ENCODE assay signal across 25 mouse cellular contexts in the genomic region with DNA sequence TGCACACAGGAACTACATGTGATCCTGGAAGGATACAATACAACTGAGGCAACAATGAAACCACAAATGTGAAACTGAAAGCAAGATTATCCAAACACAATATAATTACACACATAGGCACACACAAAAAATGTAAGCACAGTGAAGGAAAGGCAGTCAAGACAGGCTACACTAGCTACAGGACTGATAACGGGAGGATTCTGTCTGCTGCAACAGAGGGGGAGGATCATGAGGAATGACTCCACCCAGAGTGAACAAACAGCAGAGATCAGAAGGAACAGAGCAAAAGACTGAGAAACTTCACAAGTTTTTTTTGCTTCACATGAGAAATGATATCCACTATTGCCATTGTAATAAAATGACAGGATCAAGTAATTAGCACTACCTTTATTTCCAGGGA. TPM values are rescaled to one million over a fixed set of nuclear protein-coding genes. Genes with fewer than 3 reads are reported as not detected.
DNase-seq lines count a peak whose midpoint lies in the region; ATAC-seq lines count a peak whose summit lies in the region.
"Had no signal": no experiment of that assay in that cellular context is flagged by ENCODE, and none has a peak within 500 bp of the region (broad histone marks: within the 10 kb centered on the region; RNA-seq: fewer than 3 reads in every experiment).

No protein-coding gene starts in this region.

- H3K36me3 ChIP-seq in liver, embryonic 11.5 days (ENCODE audit: control insufficient read depth, insufficient read depth, low read length), result peaks cover 41% of the 10 kb centered on the region
- peaks cover 82% of the 10 kb centered on the region for H3K36me3 ChIP-seq in megakaryocyte, embryonic 14.5 days (replicated peaks; ENCODE audit: low read length)
- H3K36me3 ChIP-seq in liver, embryonic 13.5 days, result peaks cover 90% of the 10 kb centered on the region

- WGBS in liver, embryonic 11.5 days, result 63% methylated on average over 1 of the region's 1 CpGs
- WGBS in liver, embryonic 13.5 days (ENCODE audit: insufficient replicate concordance), result 24% methylated on average over 1 of the region's 1 CpGs

- no peaks in the 10 kb centered on the region for H3K4me1 ChIP-seq in liver, embryonic 11.5 days (replicated peaks; ENCODE audit: control insufficient read depth, insufficient read depth, low read length)
- H3K4me1 ChIP-seq in megakaryocyte, embryonic 14.5 days, result peaks cover 4% of the 10 kb centered on the region; the same call in 1 of the 2 replicates
- H3K4me1 ChIP-seq in liver, embryonic 13.5 days (replicated peaks), result peaks cover 17% of the 10 kb centered on the region
- H3K4me1 ChIP-seq: embryonic facial prominence, embryonic 10.5 days; embryonic facial prominence, embryonic 12.5 days; forebrain, embryonic 10.5 days; forebrain, embryonic 12.5 days had no signal

- DNase-seq in liver, embryonic 11.5 days (ENCODE audit: low spot score), result no peak
- no peak for DNase-seq in liver
- DNase-seq in liver, embryonic 13.5 days, result no peak
- no peak for DNase-seq in layer of hippocampus, adult 8-10 months (ENCODE audit: low spot score in 2 of 2)
- no peak for DNase-seq in left cerebral cortex, adult 11 months (ENCODE audit: low spot score)
- DNase-seq: adrenal gland, adult 8-10 months; adrenal gland, postnatal 14 days; adrenal gland, postnatal 36 days; cerebellum, adult 11-12 months; cerebellum, adult 2 months; cerebellum, adult 9-10 months; cerebellum, postnatal 10 days; cerebellum, postnatal 25 days had no signal

- no peak overlapping the region for H3K27ac ChIP-seq in liver, embryonic 11.5 days (ENCODE audit: low read depth, low read length)
- no peak overlapping the region for H3K27ac ChIP-seq in liver, embryonic 13.5 days
- H3K27ac ChIP-seq: embryonic facial prominence, embryonic 10.5 days; embryonic facial prominence, embryonic 12.5 days; forebrain, embryonic 10.5 days; forebrain, embryonic 12.5 days had no signal

- H3K27me3 ChIP-seq in liver, embryonic 11.5 days (replicated peaks; ENCODE audit: control insufficient read depth, insufficient read depth, low read length), result no peaks in the 10 kb centered on the region
- H3K27me3 ChIP-seq in megakaryocyte, embryonic 14.5 days (replicated peaks), result no peaks in the 10 kb centered on the region
- no peaks in the 10 kb centered on the region for H3K27me3 ChIP-seq in liver, embryonic 13.5 days
- H3K27me3 ChIP-seq: embryonic facial prominence, embryonic 12.5 days; forebrain, embryonic 12.5 days; Patski had no signal

- ATAC-seq in liver, embryonic 11.5 days (replicated peaks; ENCODE audit: low FRiP score), result peak; percentile 64; the same call in 1 of the 2 replicates
- ATAC-seq in megakaryocyte, adult 5-6 weeks (ENCODE audit: poor library complexity, severe bottlenecking), result no peak
- ATAC-seq in liver, embryonic 13.5 days (ENCODE audit: low read depth), result 0 out of 2 replicates have a peak, but pooled peaks have one; percentile 65
- peak; percentile 59; the same call in 1 of the 2 replicates for ATAC-seq in megakaryocyte-erythroid progenitor cell, adult 5-6 weeks (replicated peaks; ENCODE audit: low FRiP score, low TSS enrichment, poor library complexity, severe bottlenecking)
- ATAC-seq: activated CD4-positive, CD25-positive, alpha-beta regulatory T cell, adult 4 months; forebrain, embryonic 14.5 days; forebrain, embryonic 16.5 days; Patski had no signal

- no peak overlapping the region for H3K4me2 ChIP-seq in liver, embryonic 11.5 days
- no peak overlapping the region for H3K4me2 ChIP-seq in liver, embryonic 13.5 days
- H3K4me2 ChIP-seq: embryonic facial prominence, embryonic 12.5 days; forebrain, embryonic 12.5 days had no signal

- no peaks in the 10 kb centered on the region for H3K9me3 ChIP-seq in liver, embryonic 11.5 days (ENCODE audit: control insufficient read depth, low read length)
- no peaks in the 10 kb centered on the region for H3K9me3 ChIP-seq in megakaryocyte, embryonic 14.5 days
- no peaks in the 10 kb centered on the region for H3K9me3 ChIP-seq in liver, embryonic 13.5 days (replicated peaks)
- H3K9me3 ChIP-seq: embryonic facial prominence, embryonic 10.5 days; embryonic facial prominence, embryonic 12.5 days; forebrain, embryonic 10.5 days; forebrain, embryonic 12.5 days had no signal

- no peak overlapping the region for H3K4me3 ChIP-seq in liver, embryonic 11.5 days (ENCODE audit: low read depth, low read length)
- peak overlapping the region; percentile 50 for H3K4me3 ChIP-seq in megakaryocyte, embryonic 14.5 days (replicated peaks)
- H3K4me3 ChIP-seq in liver, embryonic 13.5 days (replicated peaks), result no peak overlapping the region
- H3K4me3 ChIP-seq: embryonic facial prominence, embryonic 10.5 days; embryonic facial prominence, embryonic 12.5 days; forebrain, embryonic 10.5 days; forebrain, embryonic 12.5 days had no signal

- no peak overlapping the region for H3K9ac ChIP-seq in liver, embryonic 11.5 days (ENCODE audit: low read depth, low read length)
- no peak overlapping the region for H3K9ac ChIP-seq in liver, embryonic 13.5 days
- H3K9ac ChIP-seq: embryonic facial prominence, embryonic 12.5 days; forebrain, embryonic 12.5 days had no signal

RNA-seq across cellular contexts. Expression of gene Zwilch, which starts 16.3 kb away (rescaled TPM):
- 45.5 and 47.1 TPM in 2 replicates for polyA plus RNA-seq in liver, embryonic 11.5 days (2014; fragmentation: Nextera tagmentation; extraction: Ambion mirVana)
- polyA plus RNA-seq in megakaryocyte, embryonic 14.5 days (2012; ENCODE audit: insufficient read depth, low replicate concordance), result 4.4 TPM in 1 of 2 replicates, not detected in the other
- total RNA-seq in megakaryocyte, adult 5-6 weeks (2015), result 22.3 and 26.7 TPM in 2 replicates
- total RNA-seq in megakaryocyte, adult 5-6 weeks (2017), result 76.4 and 109 TPM in 2 replicates
- polyA plus RNA-seq in liver, embryonic 13.5 days (2015; fragmentation: Nextera tagmentation; extraction: Ambion mirVana), result 14.7 and 17.6 TPM in 2 replicates
- 63.8 and 96.9 TPM in 2 replicates for total RNA-seq in megakaryocyte-erythroid progenitor cell, adult 5-6 weeks (2014; fragmentation: Nextera tagmentation)
- total RNA-seq in megakaryocyte-erythroid progenitor cell, adult 5-6 weeks (2017), result 168 and 181 TPM in 2 replicates
- 1 to 10 TPM; 4.6 to 6.8 (median 5.6) TPM for total RNA-seq in layer of hippocampus, adult 8-10 months (2022)

RNA-seq across cellular contexts. Expression of gene Rpl4, which starts 16.5 kb away (rescaled TPM):
- 1,747 and 1,789 TPM in 2 replicates for polyA plus RNA-seq in liver, embryonic 11.5 days (2014; fragmentation: Nextera tagmentation; extraction: Ambion mirVana)
- polyA plus RNA-seq in megakaryocyte, embryonic 14.5 days (2012; ENCODE audit: insufficient read depth, low replicate concordance), result 57.3 and 309 TPM in 2 replicates
- total RNA-seq in megakaryocyte, adult 5-6 weeks (2015), result 2,055 and 2,225 TPM in 2 replicates
- 1,695 and 1,727 TPM in 2 replicates for total RNA-seq in megakaryocyte, adult 5-6 weeks (2017)
- polyA plus RNA-seq in liver, embryonic 13.5 days (2015; fragmentation: Nextera tagmentation; extraction: Ambion mirVana), result 1,021 and 1,130 TPM in 2 replicates
- 3,030 and 3,310 TPM in 2 replicates for total RNA-seq in megakaryocyte-erythroid progenitor cell, adult 5-6 weeks (2014; fragmentation: Nextera tagmentation)
- 3,630 and 3,665 TPM in 2 replicates for total RNA-seq in megakaryocyte-erythroid progenitor cell, adult 5-6 weeks (2017)
- total RNA-seq in layer of hippocampus, adult 8-10 months (2022), result 100 to 1,000 TPM; 522 to 674 (median 595) TPM

RNA-seq across cellular contexts. Expression of gene Snapc5, which starts 22.4 kb away (rescaled TPM):
- polyA plus RNA-seq in liver, embryonic 11.5 days (2014; fragmentation: Nextera tagmentation; extraction: Ambion mirVana), result 24.3 and 25.1 TPM in 2 replicates
- 0.56 TPM in 1 of 2 replicates, not detected in the other for polyA plus RNA-seq in megakaryocyte, embryonic 14.5 days (2012; ENCODE audit: insufficient read depth, low replicate concordance)
- total RNA-seq in megakaryocyte, adult 5-6 weeks (2015), result 25.6 and 31.7 TPM in 2 replicates
- total RNA-seq in megakaryocyte, adult 5-6 weeks (2017), result 70.1 and 76.7 TPM in 2 replicates
- 16.6 and 16.9 TPM in 2 replicates for polyA plus RNA-seq in liver, embryonic 13.5 days (2015; fragmentation: Nextera tagmentation; extraction: Ambion mirVana)
- total RNA-seq in megakaryocyte-erythroid progenitor cell, adult 5-6 weeks (2014; fragmentation: Nextera tagmentation), result 13.0 and 13.2 TPM in 2 replicates
- 46.6 and 55.3 TPM in 2 replicates for total RNA-seq in megakaryocyte-erythroid progenitor cell, adult 5-6 weeks (2017)
- total RNA-seq in layer of hippocampus, adult 8-10 months (2022), result 10 to 100 TPM; 16.5 to 19.2 (median 16.7) TPM

RNA-seq across cellular contexts. Expression of gene Lctl, which starts 39.7 kb away (rescaled TPM):
- not detected in 2 replicates for polyA plus RNA-seq in liver, embryonic 11.5 days (2014; fragmentation: Nextera tagmentation; extraction: Ambion mirVana)
- polyA plus RNA-seq in megakaryocyte, embryonic 14.5 days (2012; ENCODE audit: insufficient read depth, low replicate concordance), result not detected in 2 replicates
- not detected in 2 replicates for total RNA-seq in megakaryocyte, adult 5-6 weeks (2015)
- not detected in 2 replicates for total RNA-seq in megakaryocyte, adult 5-6 weeks (2017)
- not detected in 2 replicates for polyA plus RNA-seq in liver, embryonic 13.5 days (2015; fragmentation: Nextera tagmentation; extraction: Ambion mirVana)
- total RNA-seq in megakaryocyte-erythroid progenitor cell, adult 5-6 weeks (2014; fragmentation: Nextera tagmentation), result not detected in 2 replicates
- not detected in 2 replicates for total RNA-seq in megakaryocyte-erythroid progenitor cell, adult 5-6 weeks (2017)
- under 1 TPM in 1 of 4 experiments, not detected in 3; 0.76 TPM for total RNA-seq in layer of hippocampus, adult 8-10 months (2022)
- polyA plus RNA-seq: activated CD4-positive, CD25-positive, alpha-beta regulatory T cell, adult 4 months; embryonic facial prominence, embryonic 12.5 days; embryonic facial prominence, embryonic 14.5 days; forebrain, embryonic 10.5 days; forebrain, embryonic 14.5 days; forebrain, embryonic 16.5 days had no signal
